Mouse (Mus musculus) megakaryocyte progenitor cell, adult 5-6 weeks (primary cell): ENCODE results near the gene Zkscan7. TPM values are rescaled to one million over a fixed set of nuclear protein-coding genes. Genes with fewer than 3 reads are reported as not detected.

Experiments
- ATAC-seq: replicated peaks from 2 replicates; pipeline ENCODE4 v1.8.0; 2016; ENCODE audit warnings: mild to moderate bottlenecking, moderate TSS enrichment, inconsistent platforms; ENCODE audit not compliant: poor library complexity
- total RNA-seq, 2 experiments: library from RNA; stranded (forward) in 1 of 2; stranded (reverse) in 1 of 2; fragments of 157-497, 149-512 nt in 1 of 2; fragments of 200-1000 nt in 1 of 2; gene quantifications; 2 replicates each; pipeline versions ENCODE4 v1.2.3 to v1.2.4; 2015 to 2017

Gene Zkscan7
- total RNA-seq, 2 experiments from 2014 or later: 1.4 to 2.2 TPM

- ATAC-seq: 0 out of 2 replicates have a peak, but pooled peaks have one; percentile 23
Observed at GRCm38 (mm10) chr9:122901047-122901446, 15.6 kb downstream of the Zkscan7 start.

DNA sequence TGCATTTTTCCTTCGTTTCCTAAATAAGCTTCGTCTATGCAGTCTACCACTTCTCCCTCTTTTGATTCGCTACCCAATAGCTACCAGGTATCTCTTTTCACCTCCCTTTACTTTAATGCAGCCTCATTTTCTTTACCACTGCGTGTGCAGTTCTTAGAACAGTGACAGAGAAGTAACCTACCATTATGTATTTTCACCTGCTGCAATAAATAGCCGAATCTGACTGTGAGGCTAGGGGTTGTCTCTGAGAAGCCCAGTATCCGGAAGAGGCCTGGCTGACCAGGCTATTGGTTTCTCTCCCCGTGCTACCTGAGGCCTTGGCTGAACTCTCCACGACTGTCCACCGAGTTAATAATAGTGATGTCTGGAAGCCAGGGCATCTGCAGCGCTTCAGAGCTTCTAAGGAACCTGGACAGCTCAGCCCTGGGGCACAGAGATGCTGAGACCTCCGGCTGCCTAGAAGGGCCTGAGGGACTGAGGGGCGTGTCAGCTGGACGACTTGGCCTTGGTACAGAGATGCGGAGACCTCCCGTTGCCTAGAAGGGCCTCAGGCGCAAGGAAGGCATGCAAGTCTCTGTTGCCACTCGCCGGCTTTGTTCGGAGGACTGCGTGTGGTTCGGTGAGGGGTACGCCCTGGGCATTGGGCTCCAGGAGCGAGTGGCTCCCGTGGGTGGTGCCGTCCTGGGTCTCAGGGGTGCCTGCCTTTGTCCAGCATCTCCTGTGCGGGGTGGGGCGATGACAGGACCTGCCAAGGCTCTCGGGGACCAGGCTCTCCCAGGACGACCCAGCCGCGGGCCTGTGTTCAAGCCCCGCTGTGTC lies 17.4 kb downstream of the Zkscan7 start:
- ATAC-seq: peak; percentile 75

DNA sequence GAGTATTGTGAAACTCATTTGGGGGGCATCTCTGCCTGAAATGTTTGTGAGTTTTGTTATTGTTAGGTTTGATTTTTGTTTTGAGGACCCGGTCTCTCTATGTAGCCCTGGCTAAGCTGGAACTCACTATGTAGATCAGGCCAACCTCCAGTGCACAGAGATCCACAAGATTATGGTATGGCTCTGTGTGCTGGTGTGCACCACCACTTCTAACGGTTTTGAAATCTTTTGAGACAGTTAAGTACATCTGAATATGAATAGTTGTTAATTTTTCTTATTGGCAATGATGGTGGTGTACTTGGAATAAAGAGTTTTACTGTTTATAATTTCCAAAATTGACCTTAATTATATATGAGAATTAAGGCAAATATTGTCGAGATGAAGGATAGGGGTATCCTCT lies 37.0 kb downstream of the Zkscan7 start:
- ATAC-seq: no peak

GRCm38 (mm10) chr9:122922936-122923381 lies 37.5 kb downstream of the Zkscan7 start, which contains the start of gene Zfp105:
Gene Zfp105 (plus strand): TSS chr9:122923072.
- ATAC-seq: peak; percentile 39; the same call in 1 of the 2 replicates

GRCm38 (mm10) chr9:122928915-122929314 lies 43.4 kb downstream of the Zkscan7 start:
- ATAC-seq: peak; percentile 50; the same call in 1 of the 2 replicates

Other genes with a start within 250 kb of the Zkscan7 start
- gene Topaz1, start 138.3 kb upstream of the Zkscan7 start, total RNA-seq (2015): not detected in 2 replicates
- not detected in 2 replicates for gene Topaz1, start 138.3 kb upstream of the Zkscan7 start, total RNA-seq (2017)
- gene Tcaim, start 80.1 kb upstream of the Zkscan7 start, total RNA-seq (2015): 4.0 and 4.9 TPM in 2 replicates
- 6.8 and 8.3 TPM in 2 replicates for gene Tcaim, start 80.1 kb upstream of the Zkscan7 start, total RNA-seq (2017)
- gene Gm35549, start 41.6 kb upstream of the Zkscan7 start, total RNA-seq (2015): not detected in 2 replicates
- not detected in 2 replicates for gene Gm35549, start 41.6 kb upstream of the Zkscan7 start, total RNA-seq (2017)
- 27.2 and 35.6 TPM in 2 replicates for gene Zfp445, start 19.7 kb upstream of the Zkscan7 start, total RNA-seq (2015)
- gene Zfp445, start 19.7 kb upstream of the Zkscan7 start, total RNA-seq (2017): 56.0 and 80.6 TPM in 2 replicates
- 1.6 and 1.8 TPM in 2 replicates for gene Zfp105, start 37.4 kb downstream of the Zkscan7 start, total RNA-seq (2015)
- gene Zfp105, start 37.4 kb downstream of the Zkscan7 start, total RNA-seq (2017): 1.5 and 2.2 TPM in 2 replicates
- gene 1110059G10Rik, start 65.3 kb downstream of the Zkscan7 start, total RNA-seq (2015): 48.1 and 50.3 TPM in 2 replicates
- 18.7 and 23.9 TPM in 2 replicates for gene 1110059G10Rik, start 65.3 kb downstream of the Zkscan7 start, total RNA-seq (2017)
- 132 and 145 TPM in 2 replicates for gene Kif15, start 65.4 kb downstream of the Zkscan7 start, total RNA-seq (2015)
- 343 and 401 TPM in 2 replicates for gene Kif15, start 65.4 kb downstream of the Zkscan7 start, total RNA-seq (2017)
- gene Tmem42, start 135.6 kb downstream of the Zkscan7 start, total RNA-seq (2015): 12.7 and 15.7 TPM in 2 replicates
- 8.5 and 8.7 TPM in 2 replicates for gene Tmem42, start 135.6 kb downstream of the Zkscan7 start, total RNA-seq (2017)
- gene Tgm4, start 149.0 kb downstream of the Zkscan7 start, total RNA-seq (2015): not detected in 2 replicates
- 0.04 TPM in 1 of 2 replicates, not detected in the other for gene Tgm4, start 149.0 kb downstream of the Zkscan7 start, total RNA-seq (2017)
- 48.4 and 58.5 TPM in 2 replicates for gene Zdhhc3, start 227.5 kb downstream of the Zkscan7 start, total RNA-seq (2015)
- 46.8 and 48.4 TPM in 2 replicates for gene Zdhhc3, start 227.5 kb downstream of the Zkscan7 start, total RNA-seq (2017)
- 73.1 and 84.3 TPM in 2 replicates for gene Exosc7, start 227.5 kb downstream of the Zkscan7 start, total RNA-seq (2015)
- gene Exosc7, start 227.5 kb downstream of the Zkscan7 start, total RNA-seq (2017): 99.3 and 118 TPM in 2 replicates